Mouse (Mus musculus) hindbrain, embryonic 11.5 days (tissue): Measurements from ENCODE around the gene Aire. TPM values are rescaled to one million over a fixed set of nuclear protein-coding genes. Genes with fewer than 3 reads are reported as not detected.

Experiments
- ATAC-seq: fragments of 200-750 bp; cut with Nextera tagmentation; 2 replicates; pipeline ENCODE4 v1.8.0; 2017; ENCODE audit warnings: mild to moderate bottlenecking, moderate TSS enrichment, moderate library complexity; ENCODE audit not compliant: low FRiP score
- DNase-seq: peaks from one replicate; pipeline ENCODE4 v3.0.0-alpha.2; 2015; ENCODE audit warnings: low spot score
- H3K27ac ChIP-seq: fragments of 300-500 bp; sonication (generic); 2 replicates; pipeline ENCODE4 v1.5.1; 2014; ENCODE audit warnings: mild to moderate bottlenecking, low read depth, low read length
- H3K27me3 ChIP-seq: fragments of 300-500 bp; sonication (generic); 2 replicates; pipeline ENCODE4 v1.6.1; 2014; ENCODE audit warnings: mild to moderate bottlenecking, low read length, moderate library complexity, mixed read lengths; ENCODE audit not compliant: control insufficient read depth, insufficient read depth
- H3K36me3 ChIP-seq: fragments of 300-500 bp; sonication (generic); 2 replicates; pipeline ENCODE4 v1.6.1; 2014; ENCODE audit warnings: mild to moderate bottlenecking, low read length, moderate library complexity, mixed read lengths; ENCODE audit not compliant: control insufficient read depth, insufficient read depth
- H3K4me1 ChIP-seq: fragments of 300-500 bp; sonication (generic); replicated peaks from 2 replicates; pipeline ENCODE4 v1.6.1; 2014; ENCODE audit warnings: low read length, mixed read lengths; ENCODE audit not compliant: control insufficient read depth, insufficient read depth
- H3K4me2 ChIP-seq: fragments of 300-500 bp; sonication (generic); replicated peaks from 2 replicates; pipeline ENCODE4 v1.6.1; 2014; ENCODE audit warnings: mild to moderate bottlenecking, low read depth, low read length
- H3K4me3 ChIP-seq: fragments of 300-500 bp; sonication (generic); 2 replicates; pipeline ENCODE4 v1.5.1; 2014; ENCODE audit warnings: low read depth, low read length
- H3K9ac ChIP-seq: fragments of 300-500 bp; sonication (generic); 2 replicates; pipeline ENCODE4 v1.6.1; 2014; ENCODE audit warnings: low read depth, low read length
- H3K9me3 ChIP-seq: fragments of 300-500 bp; sonication (generic); 2 replicates; pipeline ENCODE4 v1.6.1; 2016; ENCODE audit warnings: low read length; ENCODE audit not compliant: control insufficient read depth
- WGBS: fragments of 180-500 bp; shearing (Covaris S2); extraction: QIAGEN DNeasy Blood & Tissue Kit; methylation state at CpG from one replicate; pipeline ENCODE4 v1.1.7; 2014; 5-methylcytosine and 5-hydroxymethylcytosine counted together
- polyA plus RNA-seq: library from polyadenylated mRNA; unstranded; fragments of >200 nt; fragmentation: Nextera tagmentation; extraction: Ambion mirVana; gene quantifications from 2 replicates; pipeline ENCODE4 v1.2.1, GENCODE M21; 2014

Gene Aire
- polyA plus RNA-seq, 1 experiment from 2014 or later, result 0.11 TPM

DNA sequence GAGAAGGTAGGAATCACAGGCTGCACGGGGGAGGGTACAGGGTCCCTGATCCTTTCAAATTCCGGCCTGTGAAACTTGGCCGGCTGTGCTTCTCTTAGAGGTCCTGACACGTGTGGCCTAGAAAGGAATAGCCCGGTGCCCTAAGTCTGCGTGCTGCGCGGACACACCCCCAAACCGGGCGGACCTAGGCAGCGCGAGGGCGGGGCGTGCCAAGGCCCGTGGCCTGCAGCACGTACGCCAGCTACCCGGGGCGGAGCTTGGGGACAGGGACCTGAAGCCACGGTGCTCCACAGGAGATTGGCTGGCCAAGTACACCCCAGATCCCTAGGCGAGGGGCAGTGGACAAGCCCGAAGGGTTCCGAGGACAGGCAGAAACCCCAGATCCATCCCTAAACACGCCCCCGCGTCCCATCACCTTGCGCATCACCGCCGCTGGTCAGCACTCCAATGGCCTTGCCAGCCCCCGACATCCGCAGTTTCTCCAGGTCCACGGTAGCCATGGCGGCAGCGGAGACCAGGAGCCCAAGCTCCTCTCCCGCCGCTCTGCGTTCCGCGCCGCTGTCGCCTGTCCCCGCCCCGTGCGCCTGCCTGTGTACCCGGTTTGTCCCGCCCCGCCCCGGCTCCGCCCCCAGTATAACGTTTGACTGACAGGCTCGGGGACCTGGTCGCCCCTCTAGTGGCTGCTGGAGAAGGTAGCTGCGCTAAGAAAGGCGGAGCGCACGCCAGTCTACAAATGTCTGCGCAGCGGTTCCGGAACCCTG lies 34.0 kb downstream of the Aire start:
- ATAC-seq (peak; percentile 96), DNase-seq (peak; percentile 96)
- Histone ChIP-seq H3K4me1 (peaks cover 13% of the 10 kb centered on the region), H3K4me3 (peak overlapping the region; percentile 81), H3K4me2 (peak overlapping the region; percentile 88), H3K36me3 (no peaks in the 10 kb centered on the region), H3K9ac (peak overlapping the region; percentile 86), H3K27ac (peak overlapping the region; percentile 95), H3K9me3 (no peaks in the 10 kb centered on the region), H3K27me3 (no peaks in the 10 kb centered on the region)
- WGBS, result under 1% methylated on average over 53 of the region's 59 CpGs

GRCm38 (mm10) chr10:78008169-78008568 lies 35.2 kb downstream of the Aire start:
- Histone ChIP-seq H3K4me2 (peak overlapping the region; percentile 88), H3K4me3 (peak overlapping the region; percentile 81), H3K36me3 (no peaks in the 10 kb centered on the region), H3K27me3 (no peaks in the 10 kb centered on the region), H3K9ac (peak overlapping the region; percentile 37), H3K27ac (no peak overlapping the region), H3K9me3 (no peaks in the 10 kb centered on the region), H3K4me1 (peaks cover 13% of the 10 kb centered on the region)
- DNase-seq (no peak), ATAC-seq (no peak)
- WGBS, result 73% methylated on average over 3 of the region's 3 CpGs

GRCm38 (mm10) chr10:78007203-78007602 lies 36.2 kb downstream of the Aire start:
- Histone ChIP-seq H3K4me1 (peaks cover 13% of the 10 kb centered on the region), H3K4me2 (no peak overlapping the region), H3K27ac (no peak overlapping the region), H3K9ac (no peak overlapping the region), H3K4me3 (no peak overlapping the region), H3K27me3 (no peaks in the 10 kb centered on the region), H3K36me3 (no peaks in the 10 kb centered on the region), H3K9me3 (no peaks in the 10 kb centered on the region)
- ATAC-seq (no peak), DNase-seq (no peak)
- WGBS, result 55% methylated on average over 7 of the region's 7 CpGs

- no peak overlapping the region for H3K4me3 ChIP-seq
- 88% methylated on average over 4 of the region's 4 CpGs for WGBS
- no peak for DNase-seq
- H3K27ac ChIP-seq, result no peak overlapping the region
- no peaks in the 10 kb centered on the region for H3K27me3 ChIP-seq
- no peaks in the 10 kb centered on the region for H3K9me3 ChIP-seq
- H3K36me3 ChIP-seq, result peaks cover under 1% of the 10 kb centered on the region; the same call in 1 of the 2 replicates
- peaks cover 13% of the 10 kb centered on the region for H3K4me1 ChIP-seq
- no peak overlapping the region for H3K9ac ChIP-seq
- no peak overlapping the region for H3K4me2 ChIP-seq
- ATAC-seq, result no peak
These were observed 37.5 kb downstream of the Aire start for GRCm38 (mm10) chr10:78005791-78006438.

DNA sequence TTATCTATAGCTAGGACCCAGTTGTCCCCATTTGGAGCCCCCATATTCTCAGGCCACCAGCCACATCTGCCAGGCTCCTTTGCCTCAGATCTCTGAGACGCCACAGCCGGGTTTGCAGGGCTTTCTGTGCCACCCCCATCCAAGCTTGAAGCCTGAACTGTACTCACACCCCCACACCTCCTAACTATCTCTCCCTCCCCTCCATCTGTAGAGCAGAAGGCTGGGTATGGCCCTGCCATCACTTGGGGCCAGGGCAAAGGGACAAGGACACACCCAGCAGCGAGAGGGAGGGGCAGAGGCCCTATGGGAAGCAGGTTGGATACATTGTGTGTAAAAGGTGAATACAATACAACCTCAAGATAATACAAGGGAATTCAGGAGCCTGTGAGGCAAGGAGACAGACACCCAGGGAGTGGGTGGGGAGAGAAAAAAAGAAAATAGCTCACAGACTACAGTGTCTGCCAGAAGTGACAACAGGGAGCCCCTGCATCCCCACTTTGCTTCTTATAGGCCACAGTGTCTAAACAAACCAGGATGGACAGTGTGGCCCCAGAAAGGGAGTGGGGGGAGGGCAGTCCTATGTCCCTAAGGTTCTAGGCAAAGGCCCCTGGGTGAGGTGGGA lies 38.8 kb downstream of the Aire start:
- Histone ChIP-seq H3K4me2 (no peak overlapping the region), H3K9me3 (no peaks in the 10 kb centered on the region), H3K4me3 (no peak overlapping the region), H3K4me1 (peaks cover 13% of the 10 kb centered on the region), H3K9ac (no peak overlapping the region), H3K36me3 (peaks cover 5% of the 10 kb centered on the region; the same call in 1 of the 2 replicates), H3K27me3 (no peaks in the 10 kb centered on the region), H3K27ac (no peak overlapping the region)
- DNase-seq, result no peak
- 89% methylated on average over 3 of the region's 3 CpGs for WGBS
- no peak for ATAC-seq

GRCm38 (mm10) chr10:78002316-78002715 lies 41.1 kb downstream of the Aire start:
- Histone ChIP-seq H3K4me3 (no peak overlapping the region), H3K27me3 (no peaks in the 10 kb centered on the region), H3K36me3 (peaks cover 5% of the 10 kb centered on the region; the same call in 1 of the 2 replicates), H3K9me3 (no peaks in the 10 kb centered on the region), H3K4me1 (peaks cover 4% of the 10 kb centered on the region), H3K4me2 (no peak overlapping the region), H3K9ac (no peak overlapping the region), H3K27ac (no peak overlapping the region)
- DNase-seq, result no peak
- no peak for ATAC-seq
- 92% methylated on average over 2 of the region's 2 CpGs for whole genome bisulfite sequencing

GRCm38 (mm10) chr10:78001796-78002195 lies 41.6 kb downstream of the Aire start:
- Histone ChIP-seq H3K36me3 (peaks cover 5% of the 10 kb centered on the region; the same call in 1 of the 2 replicates), H3K27me3 (no peaks in the 10 kb centered on the region), H3K4me1 (peaks cover under 1% of the 10 kb centered on the region; the same call in 1 of the 2 replicates), H3K4me3 (no peak overlapping the region), H3K9me3 (no peaks in the 10 kb centered on the region), H3K27ac (no peak overlapping the region), H3K4me2 (no peak overlapping the region), H3K9ac (no peak overlapping the region)
- DNase-seq (no peak), ATAC-seq (no peak)
- WGBS, result 96% methylated on average over 11 of the region's 11 CpGs

GRCm38 (mm10) chr10:78000200-78000599 lies 43.2 kb downstream of the Aire start:
- WGBS, result 90% methylated on average over 5 of the region's 5 CpGs
- ATAC-seq (no peak), DNase-seq (no peak)
- Histone ChIP-seq H3K9ac (no peak overlapping the region), H3K4me1 (no peaks in the 10 kb centered on the region), H3K4me2 (no peak overlapping the region), H3K9me3 (no peaks in the 10 kb centered on the region), H3K36me3 (peaks cover 5% of the 10 kb centered on the region; the same call in 1 of the 2 replicates), H3K4me3 (no peak overlapping the region), H3K27me3 (no peaks in the 10 kb centered on the region), H3K27ac (no peak overlapping the region)
